Mouse (Mus musculus) olfactory bulb, adult 2 months (tissue): ENCODE measurements at regions not wholly inside any gene's neighbourhood (a gene's known extent, or its start where the extent isn't known, plus 50 kb on each side); places are given as distances from the start of the nearest gene placed in this dataset.

Experiments
- H3K27ac ChIP-seq: fragments of 200-500 bp; 2 replicates; pipeline ENCODE4 v1.5.1; 2012; ENCODE audit warnings: low read depth, low read length; ENCODE audit not compliant: insufficient read depth
- H3K4me1 ChIP-seq: fragments of 200-500 bp; 2 replicates; pipeline ENCODE4 v1.6.1; 2012; ENCODE audit warnings: low read length; ENCODE audit not compliant: control insufficient read depth, insufficient read depth
- H3K4me3 ChIP-seq: fragments of 200-500 bp; 2 replicates; pipeline ENCODE4 v1.5.1; 2012; ENCODE audit warnings: mild to moderate bottlenecking, low read depth, low read length, moderate library complexity; ENCODE audit not compliant: insufficient read depth
- CTCF ChIP-seq: fragments of 200-500 bp; IDR thresholded peaks from 2 replicates; pipeline ENCODE4 v1.5.1; 2012; ENCODE audit warnings: low read depth, mild to moderate bottlenecking, low read length, moderate library complexity; ENCODE audit not compliant: insufficient read depth
- POLR2A ChIP-seq: fragments of 200-500 bp; IDR thresholded peaks from 2 replicates; pipeline ENCODE4 v1.6.1; 2012; ENCODE audit warnings: mild to moderate bottlenecking, low read depth, low read length, moderate library complexity; ENCODE audit not compliant: insufficient read depth
- WGBS: fragments of 180-500 bp; shearing (Covaris S2); methylation state at CpG from one replicate; pipeline ENCODE4 v1.1.7; 2018; 5-methylcytosine and 5-hydroxymethylcytosine counted together

- WGBS, result 95% methylated on average over 2 of the region's 2 CpGs
- Histone ChIP-seq H3K27ac (no peak overlapping the region), H3K4me3 (no peak overlapping the region), H3K4me1 (peaks cover 4% of the 10 kb centered on the region; the same call in 1 of the 2 replicates)
- no peak for TF ChIP-seq CTCF
Measured at GRCm38 (mm10) chr10:37310266-37310945, 171.7 kb upstream of the Marcks start.

GRCm38 (mm10) chr10:37304656-37305055, 165.9 kb upstream of the Marcks start:
- H3K4me3 ChIP-seq, result no peak overlapping the region
- 51% methylated on average over 2 of the region's 2 CpGs for WGBS
- no peaks in the 10 kb centered on the region for H3K4me1 ChIP-seq
- H3K27ac ChIP-seq, result no peak overlapping the region
- no peak for TF ChIP-seq CTCF
- TF ChIP-seq POLR2A, result no peak

GRCm38 (mm10) chr10:37300181-37300889, 161.6 kb upstream of the Marcks start:
- Histone ChIP-seq H3K4me1 (no peaks in the 10 kb centered on the region), H3K4me3 (no peak overlapping the region), H3K27ac (no peak overlapping the region)
- 82% methylated on average over 5 of the region's 5 CpGs for WGBS
- TF ChIP-seq POLR2A, result no peak

GRCm38 (mm10) chr10:37298689-37299421, 160.1 kb upstream of the Marcks start:
- TF ChIP-seq POLR2A (no peak), CTCF (no peak)
- 91% methylated on average over 4 of the region's 4 CpGs for WGBS
- H3K27ac ChIP-seq, result no peak overlapping the region
- H3K4me1 ChIP-seq, result no peaks in the 10 kb centered on the region
- no peak overlapping the region for H3K4me3 ChIP-seq

- TF ChIP-seq POLR2A, result no peak
- no peak for TF ChIP-seq CTCF
- Histone ChIP-seq H3K4me3 (no peak overlapping the region), H3K27ac (no peak overlapping the region), H3K4me1 (no peaks in the 10 kb centered on the region)
Measured at GRCm38 (mm10) chr10:37294231-37294630, 155.5 kb upstream of the Marcks start.

GRCm38 (mm10) chr10:37293292-37293691, 154.6 kb upstream of the Marcks start:
- no peak for TF ChIP-seq CTCF
- no peak for TF ChIP-seq POLR2A
- Histone ChIP-seq H3K4me1 (no peaks in the 10 kb centered on the region), H3K4me3 (no peak overlapping the region), H3K27ac (no peak overlapping the region)
- WGBS, result 90% methylated on average over 1 of the region's 1 CpGs

- H3K4me1 ChIP-seq, result no peaks in the 10 kb centered on the region
- H3K27ac ChIP-seq, result no peak overlapping the region
- TF ChIP-seq CTCF (no peak), POLR2A (no peak)
- WGBS, result 83% methylated on average over 2 of the region's 2 CpGs
- H3K4me3 ChIP-seq, result no peak overlapping the region
Measured at GRCm38 (mm10) chr10:37291639-37292495, 153.1 kb upstream of the Marcks start.

GRCm38 (mm10) chr10:37289964-37290704, 151.4 kb upstream of the Marcks start:
- H3K4me3 ChIP-seq, result no peak overlapping the region
- H3K27ac ChIP-seq, result no peak overlapping the region
- TF ChIP-seq POLR2A, result no peak
- no peak for TF ChIP-seq CTCF
- WGBS, result 86% methylated on average over 3 of the region's 3 CpGs
- H3K4me1 ChIP-seq, result no peaks in the 10 kb centered on the region
